Mouse (Mus musculus) ES-Bruce4 (cell line): Measurements from ENCODE around the gene Enthd1. TPM values are rescaled to one million over a fixed set of nuclear protein-coding genes. Genes with fewer than 3 reads are reported as not detected.

Source experiments
- H3K27ac ChIP-seq: 2 replicates; pipeline ENCODE4 v1.5.1; 2012; ENCODE audit warnings: low read length, inconsistent platforms; ENCODE audit not compliant: insufficient read depth
- H3K27me3 ChIP-seq: 2 replicates; pipeline ENCODE4 v1.6.1; 2012; ENCODE audit warnings: mild to moderate bottlenecking, low read length, inconsistent platforms; ENCODE audit not compliant: control insufficient read depth, poor library complexity, insufficient read depth, severe bottlenecking
- H3K36me3 ChIP-seq: 2 replicates; pipeline ENCODE4 v1.6.1; 2012; ENCODE audit warnings: inconsistent platforms, mild to moderate bottlenecking, low read length, moderate library complexity; ENCODE audit not compliant: control insufficient read depth, poor library complexity, insufficient read depth, severe bottlenecking
- H3K4me1 ChIP-seq: one replicate; pipeline ENCODE4 v1.8.1; 2011; ENCODE audit warnings: low read length; ENCODE audit not compliant: control insufficient read depth, insufficient read depth
- H3K4me3 ChIP-seq: 2 replicates; pipeline ENCODE4 v1.5.1; 2011; ENCODE audit warnings: low read depth, mild to moderate bottlenecking, low read length
- H3K9ac ChIP-seq: 2 replicates; pipeline ENCODE4 v1.6.1; 2012; ENCODE audit warnings: low read depth, mild to moderate bottlenecking, inconsistent platforms; ENCODE audit not compliant: poor library complexity, severe bottlenecking
- H3K9me3 ChIP-seq: replicated peaks from 2 replicates; pipeline ENCODE4 v1.6.1; 2012; ENCODE audit warnings: mild to moderate bottlenecking, low read length, inconsistent platforms; ENCODE audit not compliant: control insufficient read depth, poor library complexity, insufficient read depth, severe bottlenecking
- CTCF ChIP-seq: IDR thresholded peaks from one replicate; pipeline ENCODE4 v1.8.1; 2011; ENCODE audit warnings: low read depth, low read length
- EP300 ChIP-seq: IDR thresholded peaks from 2 replicates; pipeline ENCODE4 v1.6.1; 2011; ENCODE audit warnings: low read depth, low read length; ENCODE audit not compliant: insufficient read depth
- POLR2A ChIP-seq: IDR thresholded peaks from one replicate; pipeline ENCODE4 v1.8.1; 2011; ENCODE audit warnings: low read length; ENCODE audit not compliant: insufficient read depth
- polyA plus RNA-seq: library from polyadenylated mRNA; stranded (reverse); fragments of >200 nt; gene quantifications from 2 replicates; pipeline ENCODE4 v1.2.4, GENCODE M21; 2011; ENCODE audit warnings: low read depth; ENCODE audit not compliant: missing spikeins, insufficient read depth, insufficient read length

Enthd1 gene
- polyA plus RNA-seq, 1 experiment, result not detected

DNA sequence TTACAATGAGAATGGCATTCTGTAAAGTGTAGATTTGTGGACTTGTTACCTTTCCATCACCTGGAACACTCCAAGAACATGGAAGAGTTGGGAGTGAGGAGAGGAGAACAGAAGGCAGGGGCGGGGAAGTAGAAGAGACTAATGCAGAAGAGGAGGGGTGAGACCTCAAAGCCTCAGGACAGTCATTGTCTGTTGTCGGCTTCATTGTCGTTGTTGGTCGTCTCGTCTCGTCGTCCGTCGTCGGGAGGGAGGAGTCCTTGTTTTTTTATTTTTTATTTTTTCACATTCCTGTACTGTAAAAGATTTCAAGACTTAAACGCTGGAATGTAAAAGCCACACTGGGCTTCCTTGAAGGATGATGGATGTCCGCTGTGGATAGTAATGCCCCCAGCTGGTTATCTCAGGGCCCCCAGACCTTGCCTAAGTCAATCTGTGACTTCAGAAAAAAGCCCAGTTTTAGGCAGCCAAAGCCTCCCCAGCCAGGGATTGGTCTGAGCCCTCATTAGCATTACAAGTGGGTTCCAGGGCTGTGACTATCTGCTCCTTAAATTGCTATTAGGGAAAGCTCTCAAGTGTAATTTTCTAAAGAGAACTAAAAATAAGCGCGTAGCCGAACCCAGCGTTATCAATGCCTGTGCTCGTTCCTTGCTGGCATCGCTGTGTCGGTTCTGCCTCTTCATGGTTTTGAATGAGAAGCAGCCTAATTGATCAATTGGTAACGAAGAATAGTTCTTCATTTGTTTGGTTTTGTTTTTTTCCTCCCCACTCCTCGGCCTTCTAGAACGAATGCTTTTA, 12.4 kb upstream of the Enthd1 start:
- H3K4me3 ChIP-seq, result no peak overlapping the region
- no peak overlapping the region for H3K27ac ChIP-seq
- no peaks in the 10 kb centered on the region for H3K27me3 ChIP-seq
- no peaks in the 10 kb centered on the region for H3K4me1 ChIP-seq
- TF ChIP-seq POLR2A (no peak), EP300 (no peak), CTCF (no peak)
- no peaks in the 10 kb centered on the region for H3K36me3 ChIP-seq
- no peak overlapping the region for H3K9ac ChIP-seq
- no peaks in the 10 kb centered on the region for H3K9me3 ChIP-seq

DNA sequence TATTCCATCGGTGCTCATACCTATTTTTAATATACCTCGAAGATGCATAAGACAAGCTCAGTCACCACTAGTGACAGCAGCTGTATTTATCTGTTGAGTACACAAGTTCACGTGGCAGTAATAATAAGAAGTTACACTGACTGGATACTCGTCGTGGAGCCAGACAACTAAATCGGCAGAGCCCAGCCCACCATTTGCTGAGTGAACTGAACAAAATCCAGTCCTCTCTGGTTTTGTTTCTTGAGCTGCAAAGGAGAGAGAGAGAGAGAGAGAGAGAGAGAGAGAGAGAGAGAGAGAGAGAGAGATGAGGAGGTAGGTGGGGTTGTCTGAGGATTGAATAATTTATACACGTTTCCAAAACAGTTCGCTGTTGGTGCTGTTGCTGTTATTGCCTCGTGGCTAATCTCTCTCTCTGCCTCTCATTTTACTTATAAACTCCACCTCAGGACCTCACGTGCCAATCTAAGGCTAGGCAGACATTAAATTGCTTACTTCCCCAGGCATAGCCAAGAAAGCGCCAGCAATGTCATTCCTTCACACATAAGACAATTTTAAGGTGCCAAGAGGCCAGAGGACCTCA, 11.5 kb upstream of the Enthd1 start:
- Histone ChIP-seq H3K9ac (no peak overlapping the region), H3K4me1 (peaks cover 1% of the 10 kb centered on the region), H3K4me3 (no peak overlapping the region), H3K27me3 (no peaks in the 10 kb centered on the region), H3K9me3 (no peaks in the 10 kb centered on the region), H3K27ac (no peak overlapping the region), H3K36me3 (no peaks in the 10 kb centered on the region)
- TF ChIP-seq POLR2A (no peak), EP300 (no peak), CTCF (no peak)

DNA sequence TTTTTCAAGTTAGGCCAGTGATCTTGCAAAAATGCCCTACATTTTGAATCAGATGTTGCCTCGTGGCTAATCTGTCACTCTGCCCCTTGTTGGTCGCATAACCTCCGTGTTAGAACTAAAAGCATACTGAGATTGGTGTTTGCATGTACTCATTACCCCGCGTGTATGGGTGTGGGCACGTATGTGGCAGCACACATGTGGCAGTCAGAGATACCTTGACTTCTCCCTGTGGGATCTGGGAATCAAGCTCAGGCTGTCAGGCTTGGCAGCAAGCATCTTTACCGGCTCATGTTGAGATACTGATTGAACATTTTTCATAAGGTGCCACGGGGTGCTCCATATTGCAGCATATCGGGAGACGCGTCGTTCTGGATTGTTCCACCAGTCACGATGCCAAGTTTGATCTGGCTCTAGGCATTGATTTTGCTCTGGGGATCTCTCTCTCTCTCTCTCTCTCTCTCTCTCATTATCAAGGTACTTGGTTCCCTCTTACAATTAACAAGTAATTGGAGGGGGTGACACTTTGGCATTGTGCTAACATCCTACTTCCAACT, 10.9 kb upstream of the Enthd1 start:
- H3K27ac ChIP-seq, result no peak overlapping the region
- H3K27me3 ChIP-seq, result no peaks in the 10 kb centered on the region
- H3K4me3 ChIP-seq, result no peak overlapping the region
- no peaks in the 10 kb centered on the region for H3K36me3 ChIP-seq
- no peak for TF ChIP-seq POLR2A
- no peak for TF ChIP-seq CTCF
- TF ChIP-seq EP300, result no peak
- peaks cover 1% of the 10 kb centered on the region for H3K4me1 ChIP-seq
- H3K9me3 ChIP-seq, result no peaks in the 10 kb centered on the region
- H3K9ac ChIP-seq, result no peak overlapping the region

DNA sequence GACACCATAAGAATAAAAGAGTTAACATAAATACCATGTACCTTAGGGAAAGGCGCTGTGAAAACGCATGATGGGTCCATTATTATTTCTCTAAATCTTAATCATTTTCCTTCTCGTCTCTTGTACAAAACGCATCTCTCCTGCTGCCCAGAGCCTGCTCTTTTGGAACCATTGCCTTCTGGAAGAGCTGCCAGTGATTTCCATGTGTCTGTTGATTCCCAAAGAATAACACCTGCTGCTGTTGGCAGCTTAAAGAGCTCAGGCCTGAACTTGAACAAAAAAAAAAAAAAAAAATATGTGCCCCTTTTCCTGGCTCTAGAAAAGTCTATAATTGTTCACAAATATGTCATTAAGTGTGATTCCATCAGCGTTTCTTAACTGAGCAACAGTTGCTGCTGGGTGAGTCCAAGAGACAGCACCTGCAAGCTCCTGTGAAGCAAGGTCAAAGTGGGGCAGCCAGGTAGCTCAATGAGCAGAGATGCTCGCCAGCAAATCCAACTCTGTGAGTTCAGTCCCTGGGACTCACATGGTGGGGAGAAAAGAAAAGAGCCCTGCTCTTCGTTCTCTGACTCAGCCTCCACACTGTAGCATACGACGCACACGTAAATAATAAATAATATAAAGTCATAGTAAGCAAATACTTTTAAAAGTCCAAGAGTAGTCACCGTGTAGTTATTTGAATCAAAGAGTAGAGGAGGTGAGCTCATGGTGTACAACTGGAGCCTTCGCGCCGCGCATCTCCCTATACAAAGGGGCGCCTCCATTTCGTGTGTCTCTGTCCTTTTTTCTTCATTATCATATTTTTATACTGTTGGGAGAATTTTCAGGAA, 9.5 kb upstream of the Enthd1 start:
- no peaks in the 10 kb centered on the region for H3K27me3 ChIP-seq
- H3K9me3 ChIP-seq, result no peaks in the 10 kb centered on the region
- H3K9ac ChIP-seq, result no peak overlapping the region
- peaks cover 1% of the 10 kb centered on the region for H3K4me1 ChIP-seq
- TF ChIP-seq EP300 (no peak), POLR2A (no peak), CTCF (no peak)
- no peaks in the 10 kb centered on the region for H3K36me3 ChIP-seq
- H3K27ac ChIP-seq, result no peak overlapping the region
- no peak overlapping the region for H3K4me3 ChIP-seq

DNA sequence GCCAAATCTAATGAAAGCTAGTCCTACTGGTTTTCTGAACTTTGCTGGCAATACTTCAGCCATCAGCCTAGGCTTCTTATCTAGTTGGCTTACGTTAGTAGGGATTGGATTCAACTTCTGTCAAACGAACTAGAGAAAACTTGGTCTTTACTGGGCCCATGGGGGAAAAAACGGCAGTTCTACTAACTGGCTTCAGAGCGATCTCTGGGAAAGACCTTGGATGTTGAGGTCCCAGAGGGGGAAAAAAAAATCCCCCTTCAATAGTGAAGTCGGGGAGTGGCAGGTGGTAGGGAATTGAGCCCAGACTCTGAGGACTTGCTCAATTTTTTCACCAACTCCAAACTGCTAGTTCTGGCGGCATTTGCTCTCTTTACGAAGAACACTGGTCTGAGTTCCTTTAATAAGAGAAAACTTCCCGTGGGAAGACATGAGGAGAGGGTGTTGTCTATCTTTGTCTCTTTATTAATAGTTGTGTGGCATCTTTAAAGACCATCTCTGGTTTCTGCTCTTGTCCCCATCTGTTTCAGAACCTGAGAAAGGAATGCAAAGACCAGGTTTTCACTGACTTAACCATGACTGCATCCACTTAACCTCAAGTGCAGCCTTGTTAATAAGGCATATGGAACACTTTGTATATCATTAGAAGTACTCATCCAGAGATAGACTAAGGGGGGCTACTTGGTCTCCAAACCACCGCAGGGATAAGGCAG, 8.0 kb upstream of the Enthd1 start:
- no peaks in the 10 kb centered on the region for H3K27me3 ChIP-seq
- no peak overlapping the region for H3K9ac ChIP-seq
- H3K4me3 ChIP-seq, result peak overlapping the region; percentile 19; the same call in 1 of the 2 replicates
- no peak for TF ChIP-seq EP300
- no peak for TF ChIP-seq POLR2A
- no peak for TF ChIP-seq CTCF
- no peaks in the 10 kb centered on the region for H3K9me3 ChIP-seq
- no peaks in the 10 kb centered on the region for H3K36me3 ChIP-seq
- no peak overlapping the region for H3K27ac ChIP-seq
- H3K4me1 ChIP-seq, result peaks cover 1% of the 10 kb centered on the region
